Comparison of ENCODE assay signal across 16 mouse cellular contexts in genomic region chr8:22037022-22037421, GRCm38 (mm10). TPM values are rescaled to one million over a fixed set of nuclear protein-coding genes. Genes with fewer than 3 reads are reported as not detected.
DNase-seq lines count a peak whose midpoint lies in the region; ATAC-seq lines count a peak whose summit lies in the region.
"Had no signal": no experiment of that assay in that cellular context is flagged by ENCODE, and none has a peak within 500 bp of the region (broad histone marks: within the 10 kb centered on the region; RNA-seq: fewer than 3 reads in every experiment).

No protein-coding gene starts in this region.

- ATAC-seq in cerebellum, adult (ENCODE audit: insufficient number of reproducible peaks, low FRiP score, low TSS enrichment) = 0 out of 2 replicates have a peak, but pooled peaks have one; percentile 53
- peak; percentile 70 for ATAC-seq in liver, embryonic 15.5 days (ENCODE audit: insufficient read depth)
- ATAC-seq: forebrain, embryonic 16.5 days had no signal

- no peak overlapping the region for H3K4me3 ChIP-seq in liver, embryonic 15.5 days (replicated peaks)
- H3K4me3 ChIP-seq: erythroblast, embryonic 14.5 days; heart, embryonic 13.5 days; hindbrain, embryonic 12.5 days; limb, embryonic 12.5 days had no signal

- H3K27ac ChIP-seq in liver, embryonic 15.5 days (replicated peaks) = peak overlapping the region; percentile 62
- H3K27ac ChIP-seq: heart, embryonic 13.5 days; hindbrain, embryonic 12.5 days; limb, embryonic 12.5 days had no signal

- H3K9ac ChIP-seq in liver, embryonic 15.5 days = no peak overlapping the region
- H3K9ac ChIP-seq: heart, embryonic 13.5 days; hindbrain, embryonic 12.5 days; limb, embryonic 12.5 days had no signal

- H3K4me1 ChIP-seq in liver, embryonic 15.5 days (replicated peaks) = peaks cover 19% of the 10 kb centered on the region; the same call in 1 of the 2 replicates
- H3K4me1 ChIP-seq: limb, embryonic 12.5 days had no signal

- DNase-seq in cerebellum, adult 11-12 months = no peak
- peak; percentile 20 for DNase-seq in adipocyte (ENCODE audit: low spot score)
- peak; percentile 85 for DNase-seq in lung, postnatal 25 days (ENCODE audit: low spot score)
- DNase-seq in B cell, adult 2 months = no peak
- no peak for DNase-seq in left cerebral cortex, adult 8-10 months (ENCODE audit: low spot score in 2 of 2)
- no peak for DNase-seq in right cerebral cortex, postnatal 4 days
- DNase-seq: cerebellum, adult 8-10 months; right cerebral cortex, adult 18-20 months had no signal

- WGBS in liver, embryonic 15.5 days (ENCODE audit: insufficient replicate concordance) = 62% methylated on average over 7 of the region's 7 CpGs

- H3K27me3 ChIP-seq in liver, embryonic 15.5 days = no peaks in the 10 kb centered on the region

- H3K36me3 ChIP-seq in liver, embryonic 15.5 days (replicated peaks) = peaks cover 6% of the 10 kb centered on the region; the same call in 1 of the 2 replicates
- H3K36me3 ChIP-seq: heart, embryonic 13.5 days; hindbrain, embryonic 12.5 days; limb, embryonic 12.5 days had no signal

- peak overlapping the region; percentile 40 for H3K4me2 ChIP-seq in liver, embryonic 15.5 days
- H3K4me2 ChIP-seq: heart, embryonic 13.5 days; hindbrain, embryonic 12.5 days; limb, embryonic 12.5 days had no signal

- no peaks in the 10 kb centered on the region for H3K9me3 ChIP-seq in liver, embryonic 15.5 days (replicated peaks)
- H3K9me3 ChIP-seq: heart, embryonic 13.5 days; hindbrain, embryonic 12.5 days; limb, embryonic 12.5 days had no signal

RNA-seq across cellular contexts. Expression of gene Atp7b, which starts 23.1 kb away (rescaled TPM):
- polyA plus RNA-seq in liver, embryonic 15.5 days (2015; fragmentation: Nextera tagmentation; extraction: Ambion mirVana) = 11.6 and 12.3 TPM in 2 replicates
- total RNA-seq in left cerebral cortex, adult 8-10 months (2022) = 1 to 10 TPM; 2.0 to 2.3 (median 2.2) TPM
- total RNA-seq: neutrophil, adult 5-6 weeks had no signal

RNA-seq across cellular contexts. Expression of gene Alg11, which starts 23.5 kb away (rescaled TPM):
- 9.2 and 9.3 TPM in 2 replicates for polyA plus RNA-seq in liver, embryonic 15.5 days (2015; fragmentation: Nextera tagmentation; extraction: Ambion mirVana)
- total RNA-seq in left cerebral cortex, adult 8-10 months (2022) = 10 to 100 TPM; 31.6 to 34.7 (median 33.8) TPM

Comparison
In these comparisons a context has a peak if more than half of its experiments do, and no peak if none do; other contexts are left out.
1. DNase-seq: peak in adipocyte (single experiment) and lung, postnatal 25 days (single experiment); none in cerebellum, adult 11-12 months (single experiment), B cell, adult 2 months (0 of 2), left cerebral cortex, adult 8-10 months (0 of 2) and right cerebral cortex, postnatal 4 days (single experiment).